Mouse (Mus musculus): ENCODE data around the gene Pacsin3.

DNA sequence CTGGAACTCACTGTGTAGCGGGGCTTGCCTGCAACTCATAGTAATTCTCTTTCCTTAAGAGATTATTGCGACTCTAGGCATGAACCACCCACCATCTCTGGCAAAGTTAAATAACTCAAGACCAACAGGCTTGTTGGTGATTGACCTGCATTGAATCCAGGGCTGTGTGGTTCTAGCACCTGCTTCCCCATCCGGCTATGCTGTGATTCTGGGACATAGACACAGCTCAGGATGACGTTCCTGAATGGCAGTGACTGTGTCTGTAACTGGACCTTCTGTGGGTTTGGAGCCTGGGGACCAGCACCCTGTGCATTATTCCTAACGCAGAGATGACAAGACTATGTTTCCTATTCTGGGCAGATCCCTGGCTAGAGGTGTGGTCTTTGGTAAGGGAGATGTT is 40.1 kb downstream of the Pacsin3 start:
- no peak for TF ChIP-seq POLR2A (IDR thresholded peaks at IDR 0.05; ENCODE audit: low read depth, low read length)
- no peak for TF ChIP-seq CTCF (conservative IDR thresholded peaks at IDR 0.05 in 1 of 2, IDR thresholded peaks at IDR 0.05 in 1 of 2; ENCODE audit: low read depth in 2 of 2, low read length in 2 of 2)
- TF ChIP-seq NRF1 (IDR thresholded peaks at IDR 0.05; ENCODE audit: low read depth, low read length): no peak
- no peak for TF ChIP-seq EP300 (IDR thresholded peaks at IDR 0.05; ENCODE audit: low read length)
- TF ChIP-seq CHD1 (IDR thresholded peaks at IDR 0.05; ENCODE audit: low read depth, low read length): no peak
- no peak for TF ChIP-seq MAFK (IDR thresholded peaks at IDR 0.05; ENCODE audit: insufficient replicate concordance, low read length)
- no peak for TF ChIP-seq ZNF384 (IDR thresholded peaks at IDR 0.05; ENCODE audit: low read depth, low read length)
- no peak for TF ChIP-seq HCFC1 (IDR thresholded peaks at IDR 0.05; ENCODE audit: low read depth, low read length)
